Mouse (Mus musculus) midbrain, embryonic 14.5 days (tissue): Measurements from ENCODE around the gene Kcnk2. TPM values are rescaled to one million over a fixed set of nuclear protein-coding genes. Genes with fewer than 3 reads are reported as not detected.
"Not testable (repeated sequence)": the region's sequence is repeated elsewhere in the genome, so short reads cannot be mapped to it uniquely, and the experiment has no call there.

Experiments used
- ATAC-seq: fragments of 200-750 bp; cut with Nextera tagmentation; 2 replicates; pipeline ENCODE4 v1.8.0; 2017; ENCODE audit warnings: moderate number of reproducible peaks, moderate library complexity; ENCODE audit not compliant: low FRiP score, low TSS enrichment
- DNase-seq: peaks from one replicate; pipeline ENCODE4 v3.0.0-alpha.2; 2015
- H3K27ac ChIP-seq: fragments of 300-500 bp; sonication (generic); replicated peaks from 2 replicates; pipeline ENCODE4 v1.5.1; 2014; ENCODE audit warnings: mild to moderate bottlenecking, low read depth, low read length, moderate library complexity
- H3K27me3 ChIP-seq: fragments of 300-500 bp; sonication (generic); 2 replicates; pipeline ENCODE4 v1.6.1; 2014; ENCODE audit warnings: low read length, control low read depth, mixed read lengths; ENCODE audit not compliant: control insufficient read depth, insufficient read depth
- H3K36me3 ChIP-seq: fragments of 300-500 bp; sonication (generic); 2 replicates; pipeline ENCODE4 v1.6.1; 2014; ENCODE audit warnings: low read length, control low read depth; ENCODE audit not compliant: control insufficient read depth, insufficient read depth
- H3K4me1 ChIP-seq: fragments of 300-500 bp; sonication (generic); 2 replicates; pipeline ENCODE4 v1.6.1; 2014; ENCODE audit warnings: mild to moderate bottlenecking, antibody characterized with exemption, low read length, control low read depth; ENCODE audit not compliant: control insufficient read depth, insufficient read depth
- H3K4me2 ChIP-seq: fragments of 300-500 bp; sonication (generic); 2 replicates; pipeline ENCODE4 v1.6.1; 2014; ENCODE audit warnings: mild to moderate bottlenecking, low read length, moderate library complexity
- H3K4me3 ChIP-seq: fragments of 300-500 bp; sonication (generic); replicated peaks from 2 replicates; pipeline ENCODE4 v1.5.1; 2014; ENCODE audit warnings: low read depth, low read length
- H3K9ac ChIP-seq: fragments of 300-500 bp; sonication (generic); replicated peaks from 2 replicates; pipeline ENCODE4 v1.6.1; 2014; ENCODE audit warnings: mild to moderate bottlenecking, low read length, moderate library complexity
- H3K9me3 ChIP-seq: fragments of 300-500 bp; sonication (generic); 2 replicates; pipeline ENCODE4 v1.6.1; 2016; ENCODE audit warnings: low read length, control low read depth, mixed read lengths; ENCODE audit not compliant: control insufficient read depth
- WGBS: fragments of 180-500 bp; shearing (Covaris S2); extraction: QIAGEN DNeasy Blood & Tissue Kit; methylation state at CpG from one replicate; pipeline ENCODE4 v1.1.7; 2014; 5-methylcytosine and 5-hydroxymethylcytosine counted together
- polyA plus RNA-seq: library from polyadenylated mRNA; unstranded; fragments of >200 nt; fragmentation: Nextera tagmentation; extraction: Ambion mirVana; gene quantifications from 2 replicates; pipeline ENCODE4 v1.2.1, GENCODE M21; 2014

Kcnk2 gene
- polyA plus RNA-seq, 1 experiment from 2014 or later, result 23.8 TPM

DNA sequence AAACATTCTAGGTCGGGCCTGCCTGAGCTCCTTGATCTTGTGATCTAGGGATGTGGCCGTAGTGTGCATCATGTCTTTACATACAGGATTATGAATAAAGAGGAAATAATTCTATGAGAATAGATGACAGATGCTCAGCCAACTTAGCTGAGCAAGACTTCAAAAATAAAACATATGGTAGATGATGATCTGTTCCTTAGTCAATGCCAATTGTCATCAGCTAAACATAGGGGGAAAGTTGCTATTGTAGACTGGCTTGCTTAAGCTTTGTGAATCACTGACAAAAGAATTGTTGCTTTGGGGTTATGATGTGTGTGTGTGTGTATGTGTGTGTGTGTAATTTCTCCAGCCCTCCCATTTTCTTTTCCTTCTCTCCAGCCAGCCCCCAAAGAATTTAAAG is 129.8 kb downstream of the Kcnk2 start:
- WGBS, result 89% methylated on average over 2 of the region's 2 CpGs
- no peaks in the 10 kb centered on the region for H3K9me3 ChIP-seq
- H3K36me3 ChIP-seq, result no peaks in the 10 kb centered on the region
- no peaks in the 10 kb centered on the region for H3K27me3 ChIP-seq
- no peak overlapping the region for H3K4me2 ChIP-seq
- no peak overlapping the region for H3K4me3 ChIP-seq
- no peak for ATAC-seq
- DNase-seq, result no peak
- H3K27ac ChIP-seq, result no peak overlapping the region
- H3K9ac ChIP-seq, result no peak overlapping the region
- H3K4me1 ChIP-seq, result no peaks in the 10 kb centered on the region

DNA sequence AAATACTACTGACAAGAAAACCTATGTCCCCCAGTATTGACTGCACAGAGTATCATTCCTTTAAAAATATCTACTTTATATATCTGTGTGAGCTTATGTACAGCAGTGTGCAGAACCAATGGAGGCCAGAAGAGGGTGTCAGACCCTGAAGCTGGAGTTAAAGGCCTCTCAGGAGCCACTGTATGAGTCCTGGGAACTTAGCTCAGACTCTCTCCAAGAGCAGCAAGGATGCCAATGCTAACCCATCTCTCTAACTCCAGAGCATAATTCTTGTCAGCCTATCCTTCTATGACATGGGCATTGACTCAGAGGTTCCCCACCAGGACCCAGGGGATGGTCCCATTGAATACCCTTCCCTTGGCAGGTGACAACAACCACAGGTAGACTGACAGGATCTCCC is 148.4 kb downstream of the Kcnk2 start:
- Histone ChIP-seq H3K27me3 (no peaks in the 10 kb centered on the region), H3K36me3 (0 out of 2 replicates have a peak, but pooled peaks cover 2% of the 10 kb centered on the region), H3K9me3 (no peaks in the 10 kb centered on the region), H3K4me1 (no peaks in the 10 kb centered on the region), H3K4me3 (no peak overlapping the region), H3K27ac (no peak overlapping the region), H3K4me2 (no peak overlapping the region), H3K9ac (no peak overlapping the region)
- DNase-seq (no peak), ATAC-seq (no peak)

DNA sequence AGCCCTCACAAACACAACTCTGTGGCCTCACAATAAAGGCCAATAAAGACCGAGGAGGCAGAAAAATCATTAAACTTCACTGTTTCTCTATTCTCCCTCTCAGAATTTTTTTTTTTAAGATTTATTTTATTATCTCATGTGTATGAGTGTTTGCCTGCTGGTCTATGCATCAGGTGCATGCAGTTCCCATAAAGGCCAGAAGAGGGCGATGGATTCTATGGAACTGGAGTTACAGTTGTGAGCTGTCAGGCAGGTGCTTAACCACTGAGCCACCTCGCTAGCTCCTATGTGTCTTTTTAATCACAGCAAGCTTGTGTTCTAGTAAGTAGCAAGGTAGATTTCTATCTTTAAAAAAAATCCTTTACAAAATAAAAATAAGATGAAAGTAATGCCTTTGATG is 148.9 kb downstream of the Kcnk2 start:
- Histone ChIP-seq H3K36me3 (0 out of 2 replicates have a peak, but pooled peaks cover 2% of the 10 kb centered on the region), H3K4me2 (no peak overlapping the region), H3K4me1 (no peaks in the 10 kb centered on the region), H3K4me3 (no peak overlapping the region), H3K27ac (no peak overlapping the region), H3K27me3 (no peaks in the 10 kb centered on the region), H3K9ac (no peak overlapping the region), H3K9me3 (no peaks in the 10 kb centered on the region)
- 73% methylated on average over 3 of the region's 3 CpGs for WGBS
- ATAC-seq (no peak), DNase-seq (peak; percentile 27)

DNA sequence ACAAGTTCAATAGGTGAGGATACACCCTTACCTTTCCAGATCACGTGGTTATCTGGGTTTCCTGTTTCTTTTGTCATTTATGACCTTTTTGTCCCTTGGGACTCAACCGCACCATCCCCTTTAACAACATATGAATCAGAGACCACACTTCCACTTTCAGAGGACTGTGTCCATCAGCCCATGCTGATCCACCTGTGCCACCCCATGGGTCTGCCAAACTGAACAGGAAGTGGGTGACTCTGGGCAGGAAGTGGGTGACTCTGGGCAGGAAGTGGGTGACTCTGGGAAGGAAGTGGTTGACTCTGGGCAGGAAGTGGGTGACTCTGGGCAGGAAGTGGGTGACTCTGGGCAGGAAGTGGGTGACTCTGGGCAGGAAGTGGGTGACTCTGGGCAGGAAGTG is 158.9 kb downstream of the Kcnk2 start:
- H3K27me3 ChIP-seq, ATAC-seq, DNase-seq, H3K9me3 ChIP-seq, H3K27ac ChIP-seq, H3K4me1 ChIP-seq, H3K4me2 ChIP-seq, H3K4me3 ChIP-seq, H3K36me3 ChIP-seq, H3K9ac ChIP-seq: not testable (repeated sequence)
- WGBS, result 86% methylated on average over 2 of the region's 2 CpGs

DNA sequence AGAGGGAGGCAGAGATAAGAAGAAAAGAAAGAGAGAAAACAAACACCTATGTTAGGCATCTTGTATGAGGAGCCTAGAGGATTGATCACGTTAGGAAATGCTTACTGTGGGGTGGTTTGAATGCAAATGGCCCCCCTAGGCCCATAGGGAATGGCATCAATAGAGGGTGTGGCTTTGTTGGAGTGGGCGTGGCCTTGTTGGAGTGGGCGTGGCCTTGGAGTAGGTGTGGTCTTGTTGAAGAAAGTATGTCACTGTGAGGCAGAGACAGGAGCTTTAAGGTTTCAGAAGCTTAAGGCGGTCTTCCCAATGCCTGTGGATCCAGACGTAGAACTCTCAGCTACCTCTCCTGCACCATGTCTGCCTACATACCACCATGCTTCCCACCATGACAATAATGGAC is 166.8 kb downstream of the Kcnk2 start:
- ATAC-seq, result no peak
- H3K27ac ChIP-seq, result no peak overlapping the region

DNA sequence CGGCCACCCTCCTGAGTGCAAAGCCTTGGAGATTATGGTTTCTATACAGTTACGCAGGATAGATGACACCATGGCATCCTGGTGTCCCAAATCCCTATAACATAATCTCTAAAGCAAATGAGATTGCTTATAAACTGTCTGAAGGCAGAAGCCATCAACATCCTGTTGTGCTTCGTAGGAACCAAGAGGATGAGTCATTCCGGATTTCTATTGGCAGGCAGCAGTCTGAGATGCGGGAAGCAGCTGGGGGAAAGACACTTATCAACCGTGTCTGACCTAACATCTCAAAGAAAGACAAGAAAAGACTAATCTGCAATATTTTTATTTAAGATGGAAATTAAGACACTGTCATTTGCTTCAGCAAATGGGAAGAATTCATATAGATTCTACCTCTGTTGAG is 169.2 kb downstream of the Kcnk2 start:
- no peaks in the 10 kb centered on the region for H3K27me3 ChIP-seq
- no peak overlapping the region for H3K27ac ChIP-seq
- H3K9ac ChIP-seq, result no peak overlapping the region
- no peak overlapping the region for H3K4me2 ChIP-seq
- ATAC-seq, result no peak
- WGBS, result 74% methylated on average over 6 of the region's 6 CpGs
- H3K4me1 ChIP-seq, result peaks cover 10% of the 10 kb centered on the region; the same call in 1 of the 2 replicates
- no peaks in the 10 kb centered on the region for H3K9me3 ChIP-seq
- DNase-seq, result no peak
- no peaks in the 10 kb centered on the region for H3K36me3 ChIP-seq
- no peak overlapping the region for H3K4me3 ChIP-seq

More for the DNA sequence above, 166.8 kb downstream of the Kcnk2 start:
- Histone ChIP-seq H3K4me3 (no peak overlapping the region), H3K9ac (no peak overlapping the region), H3K4me2 (no peak overlapping the region), H3K27me3 (no peaks in the 10 kb centered on the region), H3K36me3 (no peaks in the 10 kb centered on the region), H3K9me3 (no peaks in the 10 kb centered on the region), H3K4me1 (no peaks in the 10 kb centered on the region)
- 60% methylated on average over 5 of the region's 5 CpGs for WGBS
- no peak for DNase-seq

DNA sequence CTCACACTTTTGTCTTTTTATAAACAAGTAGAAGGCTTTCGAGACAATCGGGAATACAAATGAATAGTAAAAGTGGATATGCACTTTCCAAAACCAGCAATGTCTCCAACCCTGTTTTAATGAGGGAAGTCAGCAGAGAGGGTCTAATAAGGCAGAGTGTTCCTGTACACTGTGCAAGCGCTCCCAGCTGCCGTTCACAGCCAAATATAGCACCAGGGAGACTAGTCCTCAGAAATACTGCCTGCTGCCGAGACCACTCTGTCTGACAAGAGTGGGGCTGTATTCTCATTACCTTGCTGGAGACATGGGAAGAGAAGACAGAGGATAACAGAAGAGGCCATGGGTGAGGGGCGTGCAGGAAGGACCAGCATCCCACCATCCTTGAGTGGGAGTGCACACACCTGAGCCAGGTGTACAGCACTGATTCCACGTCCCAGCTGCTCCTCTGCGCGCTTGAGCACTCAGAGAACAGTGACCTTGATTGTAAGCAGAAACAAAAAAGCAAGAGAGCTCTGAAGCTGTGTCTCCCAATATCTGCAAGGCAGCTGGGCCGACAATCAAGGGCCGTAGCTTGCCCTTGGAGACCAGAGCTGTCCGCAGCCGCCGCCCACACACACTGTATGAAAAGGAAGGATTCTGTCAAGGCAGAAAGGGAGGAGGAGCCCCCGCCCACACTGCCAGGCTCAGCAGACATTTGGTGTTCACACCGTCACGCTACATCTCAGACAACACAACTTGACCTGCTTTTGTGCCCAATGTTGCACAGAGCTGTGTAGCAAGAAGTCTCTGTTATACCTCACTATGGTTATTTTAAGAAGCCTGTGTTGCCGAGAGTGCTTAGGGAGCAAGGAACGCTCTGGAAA is 173.6 kb downstream of the Kcnk2 start:
- WGBS, result 47% methylated on average over 19 of the region's 19 CpGs
- Histone ChIP-seq H3K4me3 (no peak overlapping the region), H3K9ac (no peak overlapping the region), H3K27ac (peak overlapping the region; percentile 45), H3K36me3 (no peaks in the 10 kb centered on the region), H3K27me3 (no peaks in the 10 kb centered on the region), H3K9me3 (no peaks in the 10 kb centered on the region), H3K4me2 (peak overlapping the region; percentile 25; the same call in 1 of the 2 replicates), H3K4me1 (peaks cover 10% of the 10 kb centered on the region; the same call in 1 of the 2 replicates)
- DNase-seq (peak; percentile 41), ATAC-seq (no peak)

DNA sequence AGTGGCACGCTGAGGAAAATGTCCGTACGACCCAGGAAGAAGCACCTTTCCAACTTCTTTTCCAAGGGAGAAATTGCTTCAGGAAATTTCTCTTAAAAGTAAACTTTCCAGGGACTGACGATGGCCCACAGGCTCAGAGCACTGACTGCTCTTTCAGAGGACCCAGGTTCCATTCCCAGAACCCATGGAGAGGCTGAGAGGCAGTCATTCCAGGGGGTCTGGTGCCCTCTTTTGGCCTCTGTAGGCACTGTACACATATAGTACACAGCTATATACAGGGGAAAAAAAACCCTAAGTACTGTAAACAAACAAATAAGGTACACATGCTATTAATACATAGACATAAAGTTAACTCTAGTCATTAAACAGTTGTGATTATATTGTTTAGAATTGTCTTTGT is 174.6 kb downstream of the Kcnk2 start:
- WGBS, result 72% methylated on average over 4 of the region's 4 CpGs

DNA sequence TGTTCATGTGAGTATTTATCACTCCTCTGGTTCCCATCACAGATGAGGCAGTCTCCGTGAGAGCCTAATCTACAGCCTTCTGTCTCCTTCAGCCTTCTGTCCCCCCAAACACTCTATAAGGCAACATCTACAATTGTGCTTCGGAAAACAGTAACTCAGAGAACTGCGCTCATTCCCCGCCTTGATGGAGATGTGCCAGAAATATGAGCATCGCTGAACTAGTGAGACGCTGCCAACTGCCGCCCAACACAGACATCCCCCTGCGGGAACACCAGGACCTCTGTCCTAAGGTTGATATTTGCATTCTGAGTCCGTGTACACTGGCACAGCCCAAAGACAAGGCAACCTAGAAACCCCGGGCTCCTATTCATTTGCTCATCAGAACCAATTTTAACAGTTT is 183.0 kb downstream of the Kcnk2 start:
- WGBS, result 79% methylated on average over 10 of the region's 10 CpGs
- H3K9ac ChIP-seq, result no peak overlapping the region
- ATAC-seq (no peak), DNase-seq (peak; percentile 15)
- no peak overlapping the region for H3K27ac ChIP-seq
- no peaks in the 10 kb centered on the region for H3K36me3 ChIP-seq
- H3K4me1 ChIP-seq, result no peaks in the 10 kb centered on the region
- no peak overlapping the region for H3K4me2 ChIP-seq
- no peak overlapping the region for H3K4me3 ChIP-seq
- H3K27me3 ChIP-seq, result no peaks in the 10 kb centered on the region
- no peaks in the 10 kb centered on the region for H3K9me3 ChIP-seq

More for the DNA sequence above, 174.6 kb downstream of the Kcnk2 start:
- ATAC-seq, result no peak
- no peak for DNase-seq
- no peaks in the 10 kb centered on the region for H3K27me3 ChIP-seq
- no peak overlapping the region for H3K4me3 ChIP-seq
- H3K4me2 ChIP-seq, result no peak overlapping the region
- H3K9ac ChIP-seq, result no peak overlapping the region
- no peak overlapping the region for H3K27ac ChIP-seq
- no peaks in the 10 kb centered on the region for H3K9me3 ChIP-seq
- H3K4me1 ChIP-seq, result peaks cover 10% of the 10 kb centered on the region; the same call in 1 of the 2 replicates
- H3K36me3 ChIP-seq, result no peaks in the 10 kb centered on the region
